Mouse (Mus musculus) R1 (cell line): ENCODE measurements around the gene Creg1.
"Not testable (repeated sequence)": the region's sequence is repeated elsewhere in the genome, so short reads cannot be mapped to it uniquely, and the experiment has no call there.

ENCODE experiments used
- DNase-seq: peaks from one replicate; pipeline ENCODE4 v3.0.0-alpha.2; 2018; ENCODE audit warnings: low read depth, low spot score

Gene Creg1

GRCm38 (mm10) chr1:165751142-165751541 lies 12.4 kb upstream of the Creg1 start:
- no peak for DNase-seq

- no peak for DNase-seq
Measured at GRCm38 (mm10) chr1:165751838-165752237, 11.7 kb upstream of the Creg1 start.

GRCm38 (mm10) chr1:165754205-165754604 lies 9.3 kb upstream of the Creg1 start:
- DNase-seq: no peak

GRCm38 (mm10) chr1:165755194-165755593 lies 8.4 kb upstream of the Creg1 start:
- DNase-seq: no peak

GRCm38 (mm10) chr1:165761522-165762305 lies 1.8 kb upstream of the Creg1 start:
- no peak for DNase-seq

- not testable (repeated sequence) for DNase-seq
Measured at GRCm38 (mm10) chr1:165762498-165762897, 1.0 kb upstream of the Creg1 start.

- peak; percentile 59 for DNase-seq
Measured at GRCm38 (mm10) chr1:165762914-165763634, 472 bp upstream of the Creg1 start.

- no peak for DNase-seq
Measured at GRCm38 (mm10) chr1:165764571-165764970, 1.0 kb downstream of the Creg1 start.

GRCm38 (mm10) chr1:165765041-165765440 lies 1.5 kb downstream of the Creg1 start:
- DNase-seq: no peak

GRCm38 (mm10) chr1:165765651-165766294 lies 2.2 kb downstream of the Creg1 start:
- DNase-seq: peak; percentile 51

- no peak for DNase-seq
Measured at GRCm38 (mm10) chr1:165766295-165766890, 2.8 kb downstream of the Creg1 start.

GRCm38 (mm10) chr1:165768894-165769512 lies 5.5 kb downstream of the Creg1 start:
- peak; percentile 16 for DNase-seq

GRCm38 (mm10) chr1:165770181-165770759 lies 6.7 kb downstream of the Creg1 start:
- no peak for DNase-seq

GRCm38 (mm10) chr1:165771491-165771897 lies 7.9 kb downstream of the Creg1 start:
- DNase-seq: peak; percentile 90

- DNase-seq: peak; percentile 24
Measured at GRCm38 (mm10) chr1:165771998-165772397, 8.5 kb downstream of the Creg1 start.

GRCm38 (mm10) chr1:165775518-165776294 lies 12.2 kb downstream of the Creg1 start:
- DNase-seq: peak; percentile 74

GRCm38 (mm10) chr1:165779954-165780585 lies 16.5 kb downstream of the Creg1 start:
- peak; percentile 54 for DNase-seq

GRCm38 (mm10) chr1:165780586-165781111 lies 17.1 kb downstream of the Creg1 start:
- DNase-seq: peak; percentile 51

- DNase-seq: no peak
Measured at GRCm38 (mm10) chr1:165781426-165781825, 17.9 kb downstream of the Creg1 start.

- DNase-seq: no peak
Measured at GRCm38 (mm10) chr1:165781911-165782310, 18.4 kb downstream of the Creg1 start.
